Mouse (Mus musculus) heart, adult 2 months (tissue): ENCODE data around the gene Ada.

Experiments
- CTCF ChIP-seq: fragments of 200-600 bp; IDR thresholded peaks from 2 replicates; pipeline ENCODE4 v1.8.1; 2022; ENCODE audit warnings: antibody characterized with exemption, mild to moderate bottlenecking, moderate library complexity
- POLR2A ChIP-seq: fragments of 200-500 bp; IDR thresholded peaks from 2 replicates; pipeline ENCODE4 v1.6.1; 2011; ENCODE audit warnings: mild to moderate bottlenecking, low read depth, low read length, control low read depth; ENCODE audit not compliant: insufficient read depth

- TF ChIP-seq CTCF = no peak
- TF ChIP-seq POLR2A = no peak
Observed at GRCm38 (mm10) chr2:163778896-163779295, 28.9 kb upstream of the Ada start.
